Mouse (Mus musculus): ENCODE results near the gene Tom1l1. TPM values are rescaled to one million over a fixed set of nuclear protein-coding genes. Genes with fewer than 3 reads are reported as not detected.

Tom1l1 gene
- polyA plus RNA-seq, 1 experiment from 2014 or later, result 36.4 TPM

- H3K9me3 ChIP-seq, result no peaks in the 10 kb centered on the region
- 16% methylated on average over 6 of the region's 6 CpGs for WGBS
Observed at GRCm38 (mm10) chr11:90690361-90690760, 2.2 kb upstream of the Tom1l1 start.

GRCm38 (mm10) chr11:90687040-90687439 is 1.1 kb downstream of the Tom1l1 start:
- H3K27me3 ChIP-seq, result no peaks in the 10 kb centered on the region
- H3K4me1 ChIP-seq, result peaks cover 14% of the 10 kb centered on the region
- 0 out of 2 replicates have a peak overlapping the region, but pooled peaks have one; percentile 66 for H3K27ac ChIP-seq
- no peaks in the 10 kb centered on the region for H3K9me3 ChIP-seq
- H3K9ac ChIP-seq, result peak overlapping the region; percentile 51
- peak overlapping the region; percentile 92 for H3K4me2 ChIP-seq
- peaks cover 11% of the 10 kb centered on the region; the same call in 1 of the 2 replicates for H3K36me3 ChIP-seq
- H3K4me3 ChIP-seq, result peak overlapping the region; percentile 67
- peak; percentile 50 for ATAC-seq (ENCODE audit: borderline replicate concordance, extremely low read depth, low FRiP score, low TSS enrichment)
- under 1% methylated on average over 17 of the region's 17 CpGs for WGBS

More at GRCm38 (mm10) chr11:90690361-90690760, 2.2 kb upstream of the Tom1l1 start:
- no peak overlapping the region for H3K4me3 ChIP-seq
- peaks cover 14% of the 10 kb centered on the region for H3K4me1 ChIP-seq
- H3K4me2 ChIP-seq, result no peak overlapping the region
- H3K27me3 ChIP-seq, result no peaks in the 10 kb centered on the region
- no peaks in the 10 kb centered on the region for H3K36me3 ChIP-seq
- no peak for ATAC-seq (ENCODE audit: borderline replicate concordance, extremely low read depth, low FRiP score, low TSS enrichment)
- no peak overlapping the region for H3K9ac ChIP-seq
- no peak overlapping the region for H3K27ac ChIP-seq

- Histone ChIP-seq H3K4me1 (peaks cover 14% of the 10 kb centered on the region), H3K4me2 (peak overlapping the region; percentile 92), H3K27ac (no peak overlapping the region), H3K27me3 (no peaks in the 10 kb centered on the region), H3K36me3 (peaks cover 13% of the 10 kb centered on the region; the same call in 1 of the 2 replicates), H3K4me3 (peak overlapping the region; percentile 67), H3K9ac (peak overlapping the region; percentile 51), H3K9me3 (no peaks in the 10 kb centered on the region)
- WGBS, result 67% methylated on average over 13 of the region's 13 CpGs
- 0 out of 2 replicates have a peak, but pooled peaks have one; percentile 10 for ATAC-seq (ENCODE audit: borderline replicate concordance, extremely low read depth, low FRiP score, low TSS enrichment)
Observed at GRCm38 (mm10) chr11:90686287-90687025, 1.7 kb downstream of the Tom1l1 start.

GRCm38 (mm10) chr11:90685196-90685595 is 3.0 kb downstream of the Tom1l1 start:
- no peaks in the 10 kb centered on the region for H3K27me3 ChIP-seq
- peaks cover 14% of the 10 kb centered on the region for H3K4me1 ChIP-seq
- WGBS, result 78% methylated on average over 6 of the region's 6 CpGs
- H3K9me3 ChIP-seq, result no peaks in the 10 kb centered on the region
- H3K9ac ChIP-seq, result no peak overlapping the region
- H3K4me2 ChIP-seq, result no peak overlapping the region
- H3K36me3 ChIP-seq, result peaks cover 13% of the 10 kb centered on the region; the same call in 1 of the 2 replicates
- no peak overlapping the region for H3K27ac ChIP-seq
- no peak overlapping the region for H3K4me3 ChIP-seq
- ATAC-seq (ENCODE audit: borderline replicate concordance, extremely low read depth, low FRiP score, low TSS enrichment), result no peak

GRCm38 (mm10) chr11:90684765-90685164 is 3.4 kb downstream of the Tom1l1 start:
- Histone ChIP-seq H3K4me2 (no peak overlapping the region), H3K9me3 (no peaks in the 10 kb centered on the region), H3K9ac (no peak overlapping the region), H3K27ac (no peak overlapping the region), H3K27me3 (no peaks in the 10 kb centered on the region), H3K4me3 (no peak overlapping the region), H3K4me1 (peaks cover 14% of the 10 kb centered on the region), H3K36me3 (peaks cover 13% of the 10 kb centered on the region; the same call in 1 of the 2 replicates)
- ATAC-seq (ENCODE audit: borderline replicate concordance, extremely low read depth, low FRiP score, low TSS enrichment), result no peak
- WGBS, result 52% methylated on average over 6 of the region's 6 CpGs

- no peak overlapping the region for H3K9ac ChIP-seq
- H3K36me3 ChIP-seq, result peaks cover 13% of the 10 kb centered on the region; the same call in 1 of the 2 replicates
- no peak overlapping the region for H3K27ac ChIP-seq
- H3K4me3 ChIP-seq, result no peak overlapping the region
- no peaks in the 10 kb centered on the region for H3K27me3 ChIP-seq
- H3K4me2 ChIP-seq, result no peak overlapping the region
- H3K4me1 ChIP-seq, result peaks cover 10% of the 10 kb centered on the region
- ATAC-seq (ENCODE audit: borderline replicate concordance, extremely low read depth, low FRiP score, low TSS enrichment), result no peak
- H3K9me3 ChIP-seq, result no peaks in the 10 kb centered on the region
Observed at GRCm38 (mm10) chr11:90681171-90681570, 7.0 kb downstream of the Tom1l1 start.

- no peak; the same call in 1 of the 2 replicates for ATAC-seq (ENCODE audit: borderline replicate concordance, extremely low read depth, low FRiP score, low TSS enrichment)
- Histone ChIP-seq H3K9me3 (no peaks in the 10 kb centered on the region), H3K4me3 (no peak overlapping the region), H3K9ac (no peak overlapping the region), H3K4me1 (peaks cover 6% of the 10 kb centered on the region; the same call in 1 of the 2 replicates), H3K27me3 (no peaks in the 10 kb centered on the region), H3K27ac (peak overlapping the region; percentile 71), H3K4me2 (no peak overlapping the region), H3K36me3 (0 out of 2 replicates have a peak, but pooled peaks cover 9% of the 10 kb centered on the region)
- 73% methylated on average over 5 of the region's 5 CpGs for WGBS
Observed at GRCm38 (mm10) chr11:90678582-90678981, 9.6 kb downstream of the Tom1l1 start.

GRCm38 (mm10) chr11:90677771-90678288 is 10.3 kb downstream of the Tom1l1 start:
- Histone ChIP-seq H3K27ac (peak overlapping the region; percentile 71; the same call in 1 of the 2 replicates), H3K9ac (no peak overlapping the region), H3K27me3 (no peaks in the 10 kb centered on the region), H3K4me1 (peaks cover 6% of the 10 kb centered on the region; the same call in 1 of the 2 replicates), H3K36me3 (0 out of 2 replicates have a peak, but pooled peaks cover 6% of the 10 kb centered on the region), H3K9me3 (no peaks in the 10 kb centered on the region), H3K4me3 (no peak overlapping the region), H3K4me2 (no peak overlapping the region)
- 66% methylated on average over 8 of the region's 8 CpGs for WGBS
- ATAC-seq (ENCODE audit: borderline replicate concordance, extremely low read depth, low FRiP score, low TSS enrichment), result no peak

- H3K27ac ChIP-seq, result no peak overlapping the region
- no peaks in the 10 kb centered on the region for H3K9me3 ChIP-seq
- 0 out of 2 replicates have a peak, but pooled peaks cover 2% of the 10 kb centered on the region for H3K36me3 ChIP-seq
- no peak overlapping the region for H3K9ac ChIP-seq
- no peaks in the 10 kb centered on the region for H3K27me3 ChIP-seq
- 94% methylated on average over 7 of the region's 7 CpGs for WGBS
- no peak for ATAC-seq (ENCODE audit: borderline replicate concordance, extremely low read depth, low FRiP score, low TSS enrichment)
- H3K4me2 ChIP-seq, result no peak overlapping the region
- peaks cover 6% of the 10 kb centered on the region; the same call in 1 of the 2 replicates for H3K4me1 ChIP-seq
- no peak overlapping the region for H3K4me3 ChIP-seq
Observed at GRCm38 (mm10) chr11:90677027-90677426, 11.1 kb downstream of the Tom1l1 start.

- H3K36me3 ChIP-seq, result no peaks in the 10 kb centered on the region
- H3K27ac ChIP-seq, result no peak overlapping the region
- no peak overlapping the region for H3K4me3 ChIP-seq
- no peaks in the 10 kb centered on the region for H3K27me3 ChIP-seq
- H3K9me3 ChIP-seq, result no peaks in the 10 kb centered on the region
- peaks cover 6% of the 10 kb centered on the region; the same call in 1 of the 2 replicates for H3K4me1 ChIP-seq
- 79% methylated on average over 5 of the region's 5 CpGs for WGBS
- no peak for ATAC-seq (ENCODE audit: borderline replicate concordance, extremely low read depth, low FRiP score, low TSS enrichment)
- no peak overlapping the region for H3K4me2 ChIP-seq
- H3K9ac ChIP-seq, result no peak overlapping the region
Observed at GRCm38 (mm10) chr11:90675479-90676110, 12.6 kb downstream of the Tom1l1 start.

- Histone ChIP-seq H3K27ac (no peak overlapping the region; the same call in 1 of the 2 replicates), H3K4me1 (peaks cover 39% of the 10 kb centered on the region), H3K27me3 (no peaks in the 10 kb centered on the region), H3K4me3 (no peak overlapping the region), H3K36me3 (0 out of 2 replicates have a peak, but pooled peaks cover 5% of the 10 kb centered on the region), H3K9me3 (no peaks in the 10 kb centered on the region), H3K9ac (no peak overlapping the region), H3K4me2 (no peak overlapping the region)
- ATAC-seq (ENCODE audit: borderline replicate concordance, extremely low read depth, low FRiP score, low TSS enrichment), result no peak
- WGBS, result 65% methylated on average over 6 of the region's 6 CpGs
Observed at GRCm38 (mm10) chr11:90667325-90667724, 20.8 kb downstream of the Tom1l1 start.

Data from lung, embryonic 15.5 days (tissue).